Mouse (Mus musculus): ENCODE results near the gene Ankrd65. TPM values are rescaled to one million over a fixed set of nuclear protein-coding genes. Genes with fewer than 3 reads are reported as not detected.

Gene Ankrd65
- total and polyA plus RNA-seq, 3 experiments, result 0.12 TPM; not detected in 2

- H3K9ac ChIP-seq (ENCODE audit: control insufficient read depth, low read depth, low read length, poor library complexity, severe bottlenecking), result no peak overlapping the region
- H3K79me2 ChIP-seq (ENCODE audit: control insufficient read depth, insufficient read depth, low read length, poor library complexity), result 0 out of 2 replicates have a peak, but pooled peaks cover 3% of the 10 kb centered on the region
- no peak overlapping the region for H3K27ac ChIP-seq (ENCODE audit: control insufficient read depth, low read depth, low read length)
- TF ChIP-seq RAD21 (IDR thresholded peaks at IDR 0.05; ENCODE audit: low read depth, low read length) (no peak), MAZ (IDR thresholded peaks at IDR 0.05; ENCODE audit: low read depth, low read length) (no peak), ZNF384 (IDR thresholded peaks at IDR 0.05; ENCODE audit: low read depth, low read length) (no peak), ZMIZ1 (IDR thresholded peaks at IDR 0.05; ENCODE audit: low read depth, low read length) (no peak), GABPA (IDR thresholded peaks at IDR 0.05; ENCODE audit: low read depth, low read length) (no peak), EP300 (IDR thresholded peaks at IDR 0.05; ENCODE audit: low read depth in 1 of 2, low read length in 2 of 2) (no peak), HCFC1 (IDR thresholded peaks at IDR 0.05; ENCODE audit: low read depth, low read length) (no peak), POLR2AphosphoS2 (IDR thresholded peaks at IDR 0.05; ENCODE audit: low read length) (no peak), MYB (IDR thresholded peaks at IDR 0.05; ENCODE audit: low read depth, low read length) (no peak), POLR2A (IDR thresholded peaks at IDR 0.05; ENCODE audit: control insufficient read depth in 1 of 2, insufficient read depth in 1 of 2, low read depth in 1 of 2, low read length in 2 of 2, poor library complexity in 1 of 2) (no peak), NRF1 (IDR thresholded peaks at IDR 0.05; ENCODE audit: insufficient read depth, low read depth, low read length, poor library complexity, severe bottlenecking) (no peak)
- H3K4me1 ChIP-seq (ENCODE audit: control insufficient read depth in 1 of 2, insufficient read depth in 2 of 2, low read length in 2 of 2), result no peaks in the 10 kb centered on the region
- DNase-seq (ENCODE audit: low read depth, low spot score), result no peak
- no peak overlapping the region for H3K4me3 ChIP-seq (ENCODE audit: control insufficient read depth in 1 of 2, insufficient read depth in 1 of 2, low read depth in 2 of 2, low read length in 2 of 2)
- H3K9me3 ChIP-seq (replicated peaks; ENCODE audit: insufficient read depth, low read length), result no peaks in the 10 kb centered on the region
- peaks cover 0 to 32% of the 10 kb centered on the region in 2 experiments; a peak in 2 of 4 replicates for H3K36me3 ChIP-seq (ENCODE audit: control insufficient read depth in 1 of 2, insufficient read depth in 2 of 2, low read length in 2 of 2)
- H3K27me3 ChIP-seq (ENCODE audit: control insufficient read depth in 1 of 2, insufficient read depth in 2 of 2, low read length in 2 of 2), result no peaks in the 10 kb centered on the region
Observed at GRCm38 (mm10) chr4:155746036-155746548, 44.1 kb upstream of the Ankrd65 start.

DNA sequence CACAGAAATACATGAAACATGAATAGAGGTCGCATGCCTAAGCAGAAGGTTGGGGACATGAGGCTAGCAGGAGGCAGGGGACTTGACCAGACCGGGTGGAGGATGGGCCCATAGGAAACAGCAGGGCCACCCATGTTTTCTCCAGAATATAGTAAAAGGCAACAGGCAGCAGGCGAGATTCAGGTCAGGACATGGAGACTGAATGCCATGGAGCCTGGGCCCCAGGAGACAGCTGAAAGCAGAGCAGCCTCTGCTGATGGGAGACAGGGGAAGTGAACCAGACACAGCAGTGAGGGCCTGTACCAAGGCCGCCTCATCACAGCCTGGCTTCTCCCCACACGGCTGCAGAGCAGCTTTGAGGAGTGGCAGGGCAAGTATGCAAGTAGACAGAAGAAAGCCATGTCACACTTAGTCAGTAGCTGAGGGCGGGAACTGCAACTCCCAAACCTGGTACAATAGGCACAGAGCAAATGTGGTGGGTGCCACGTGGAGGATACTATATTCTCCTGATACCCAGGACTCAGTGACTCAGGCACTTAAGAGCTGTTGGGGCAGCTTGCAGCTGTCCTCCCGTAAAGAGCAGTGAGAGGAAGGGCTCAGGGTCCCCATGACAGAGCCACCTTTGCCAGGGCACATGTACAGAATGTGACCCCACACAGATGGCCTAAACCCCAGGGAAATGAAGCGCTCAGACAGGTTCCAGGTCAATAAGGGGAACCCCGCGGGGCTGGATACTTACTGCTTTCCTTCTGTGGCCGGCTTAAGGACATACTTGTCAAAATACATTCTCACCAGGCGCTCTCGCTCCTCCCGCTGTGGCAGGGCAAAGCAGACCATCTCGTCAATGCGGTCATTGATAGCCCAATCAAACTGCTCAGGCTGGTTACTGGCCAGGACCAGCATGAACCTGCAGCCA, 43.4 kb upstream of the Ankrd65 start:
- H3K4me3 ChIP-seq (ENCODE audit: control insufficient read depth in 1 of 2, insufficient read depth in 1 of 2, low read depth in 2 of 2, low read length in 2 of 2), result no peak overlapping the region
- H3K27ac ChIP-seq (ENCODE audit: control insufficient read depth, low read depth, low read length), result no peak overlapping the region
- no peaks in the 10 kb centered on the region for H3K4me1 ChIP-seq (ENCODE audit: control insufficient read depth in 1 of 2, insufficient read depth in 2 of 2, low read length in 2 of 2)
- 0 out of 2 replicates have a peak, but pooled peaks cover 3% of the 10 kb centered on the region for H3K79me2 ChIP-seq (ENCODE audit: control insufficient read depth, insufficient read depth, low read length, poor library complexity)
- no peaks in the 10 kb centered on the region for H3K27me3 ChIP-seq (ENCODE audit: control insufficient read depth in 1 of 2, insufficient read depth in 2 of 2, low read length in 2 of 2)
- H3K36me3 ChIP-seq (ENCODE audit: control insufficient read depth in 1 of 2, insufficient read depth in 2 of 2, low read length in 2 of 2), result peaks cover 0 to 35% of the 10 kb centered on the region in 2 experiments; a peak in 2 of 4 replicates
- no peaks in the 10 kb centered on the region for H3K9me3 ChIP-seq (replicated peaks; ENCODE audit: insufficient read depth, low read length)
- H3K9ac ChIP-seq (ENCODE audit: control insufficient read depth, low read depth, low read length, poor library complexity, severe bottlenecking), result no peak overlapping the region
- peak in 1 of 2 experiments; percentile 30; a peak in 1 of 4 replicates for TF ChIP-seq POLR2A (IDR thresholded peaks at IDR 0.05; ENCODE audit: control insufficient read depth in 1 of 2, insufficient read depth in 1 of 2, low read depth in 1 of 2, low read length in 2 of 2, poor library complexity in 1 of 2)
- TF ChIP-seq MAZ (IDR thresholded peaks at IDR 0.05; ENCODE audit: low read depth, low read length), result no peak
- DNase-seq (ENCODE audit: low read depth, low spot score), result no peak

GRCm38 (mm10) chr4:155757011-155757410, 33.2 kb upstream of the Ankrd65 start:
- TF ChIP-seq EP300 (IDR thresholded peaks at IDR 0.05; ENCODE audit: low read depth in 1 of 2, low read length in 2 of 2), result no peak
- H3K4me3 ChIP-seq (ENCODE audit: control insufficient read depth in 1 of 2, insufficient read depth in 1 of 2, low read depth in 2 of 2, low read length in 2 of 2), result no peak overlapping the region
- peaks cover 0 to 11% of the 10 kb centered on the region in 2 experiments; a peak in 3 of 4 replicates for H3K4me1 ChIP-seq (ENCODE audit: control insufficient read depth in 1 of 2, insufficient read depth in 2 of 2, low read length in 2 of 2)
- no peak for DNase-seq (ENCODE audit: low read depth, low spot score)
- H3K27ac ChIP-seq (ENCODE audit: control insufficient read depth, low read depth, low read length), result no peak overlapping the region
- no peak overlapping the region for H3K9ac ChIP-seq (ENCODE audit: control insufficient read depth, low read depth, low read length, poor library complexity, severe bottlenecking)
- peaks cover 50% of the 10 kb centered on the region for H3K79me2 ChIP-seq (ENCODE audit: control insufficient read depth, insufficient read depth, low read length, poor library complexity)
- peaks cover 13 to 15% of the 10 kb centered on the region in 2 experiments for H3K36me3 ChIP-seq (ENCODE audit: control insufficient read depth in 1 of 2, insufficient read depth in 2 of 2, low read length in 2 of 2)
- no peaks in the 10 kb centered on the region for H3K9me3 ChIP-seq (replicated peaks; ENCODE audit: insufficient read depth, low read length)
- no peaks in the 10 kb centered on the region for H3K27me3 ChIP-seq (ENCODE audit: control insufficient read depth in 1 of 2, insufficient read depth in 2 of 2, low read length in 2 of 2)

Data from MEL (cell line).